Mouse (Mus musculus): ENCODE measurements around the gene Cplx1.
"Not testable (repeated sequence)": the region's sequence is repeated elsewhere in the genome, so short reads cannot be mapped to it uniquely, and the experiment has no call there.

Cplx1 gene

DNA sequence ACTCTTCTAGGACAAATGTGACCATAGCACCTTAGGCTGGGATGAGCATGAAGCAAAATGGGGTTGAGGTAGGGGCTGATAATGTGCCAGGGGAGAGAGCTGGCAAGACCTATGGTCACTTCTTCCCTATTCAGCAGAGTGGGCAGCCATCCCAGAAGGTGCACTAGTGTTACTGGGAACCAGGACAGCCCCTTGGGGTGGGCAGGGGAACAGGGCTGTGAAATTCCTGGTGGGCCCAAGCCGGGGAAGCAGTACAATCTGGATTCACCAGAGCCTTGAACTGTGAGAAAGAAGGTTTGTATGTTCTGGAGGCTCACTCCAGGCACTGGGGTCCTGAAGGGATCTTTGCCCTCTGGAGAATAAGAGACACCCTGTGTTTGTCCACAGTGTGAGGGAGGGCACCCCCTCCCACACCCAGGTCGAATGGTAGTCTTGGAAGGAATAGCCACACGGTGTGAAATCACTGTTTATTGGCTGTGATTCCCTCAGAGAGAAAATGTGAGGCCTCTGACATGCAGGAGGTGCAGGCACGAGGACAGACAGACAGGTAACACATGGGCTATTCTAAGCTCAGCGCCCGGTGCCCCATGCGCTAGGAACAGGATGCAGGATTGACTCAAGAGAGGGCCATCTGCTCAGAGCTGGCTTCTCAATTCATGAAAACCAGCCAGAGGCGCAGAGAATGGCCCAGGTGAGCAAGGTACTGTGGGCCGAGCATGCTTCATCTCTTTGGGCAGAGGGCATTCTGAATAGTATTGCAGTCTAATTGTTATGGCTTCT lies 31.5 kb downstream of the Cplx1 start:
- in situ Hi-C loops (cut with MboI; ENCODE audit: unreplicated experiment in 2 of 2): no loop called here

DNA sequence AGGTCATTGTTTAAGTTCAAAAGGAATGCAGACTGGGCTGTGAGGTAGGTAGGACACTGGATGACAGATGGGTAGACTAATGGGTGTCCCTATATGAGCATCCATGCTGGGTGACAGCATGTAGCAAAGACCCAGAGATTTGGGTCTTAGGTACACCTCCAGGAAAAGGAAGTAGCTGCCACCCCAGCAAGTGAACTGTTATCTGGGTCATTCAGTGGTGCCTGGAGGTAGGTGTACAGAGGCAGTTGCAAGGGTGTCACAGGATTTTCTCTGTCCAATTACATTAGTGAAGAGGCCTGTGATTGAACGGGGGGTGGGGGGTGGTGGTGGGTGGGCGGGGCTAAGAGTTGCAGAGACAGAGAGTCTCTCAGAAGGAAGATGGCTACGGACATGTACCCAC lies 33.2 kb downstream of the Cplx1 start:
- in situ Hi-C loops (cut with MboI; ENCODE audit: unreplicated experiment in 2 of 2): no loop called here

DNA sequence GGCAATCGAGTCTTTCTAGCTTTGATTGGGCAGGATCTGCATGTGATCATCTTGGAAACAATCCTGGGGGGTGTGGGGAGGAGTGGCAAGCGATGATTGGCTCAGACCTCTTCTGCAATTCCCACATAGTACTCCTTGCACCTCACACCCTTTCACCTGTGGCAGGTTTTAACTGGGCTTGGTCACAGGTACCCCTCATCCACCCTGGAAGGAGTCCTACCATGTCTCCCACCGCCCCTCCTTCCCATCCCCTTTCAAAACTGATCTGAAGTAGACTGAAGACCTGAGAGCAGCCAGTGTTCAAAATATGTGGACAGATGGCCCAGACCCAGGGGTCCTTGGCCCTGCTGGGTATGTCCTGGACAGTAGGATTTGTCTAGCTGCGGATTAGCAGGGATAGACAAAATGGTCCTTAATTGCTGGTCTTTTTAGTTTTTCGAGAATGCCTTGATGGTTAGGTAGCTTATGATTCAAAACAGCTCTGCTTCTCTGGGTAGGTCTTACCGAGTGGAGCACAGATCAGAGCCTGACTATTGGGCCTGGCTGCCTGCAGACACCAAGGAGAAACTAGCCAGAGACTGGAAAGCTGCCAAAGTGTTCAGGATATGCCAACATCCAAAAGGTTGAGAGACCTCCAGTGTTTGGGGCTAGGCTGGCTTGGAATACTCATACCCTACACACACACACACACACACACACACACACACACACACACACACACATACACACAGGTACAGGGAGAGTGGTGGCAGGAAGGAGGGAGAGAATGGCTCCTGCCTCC lies 34.1 kb downstream of the Cplx1 start:
- in situ Hi-C loops (cut with MboI; ENCODE audit: unreplicated experiment in 2 of 2): no loop called here

DNA sequence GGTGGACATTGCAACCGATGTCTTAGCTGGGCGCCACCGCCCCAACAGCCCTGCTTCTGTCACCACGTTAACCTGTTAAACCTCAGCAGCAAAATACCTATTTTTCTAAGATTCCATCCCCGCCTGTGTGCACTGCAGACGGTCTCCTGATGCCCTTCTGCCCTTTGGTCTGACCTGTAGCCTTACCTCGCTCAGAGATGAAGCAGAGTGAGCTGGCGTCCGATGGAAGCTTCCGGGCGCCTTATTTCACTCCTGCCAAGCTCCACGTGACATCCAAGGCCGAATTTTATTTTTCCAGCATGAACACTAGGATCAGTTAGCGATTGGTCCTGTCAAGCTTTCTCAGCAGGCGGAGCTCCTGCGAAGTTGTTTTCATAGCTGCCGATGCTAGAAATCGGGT lies 47.5 kb downstream of the Cplx1 start:
- in situ Hi-C loops (cut with MboI; ENCODE audit: unreplicated experiment in 2 of 2): no loop called here

DNA sequence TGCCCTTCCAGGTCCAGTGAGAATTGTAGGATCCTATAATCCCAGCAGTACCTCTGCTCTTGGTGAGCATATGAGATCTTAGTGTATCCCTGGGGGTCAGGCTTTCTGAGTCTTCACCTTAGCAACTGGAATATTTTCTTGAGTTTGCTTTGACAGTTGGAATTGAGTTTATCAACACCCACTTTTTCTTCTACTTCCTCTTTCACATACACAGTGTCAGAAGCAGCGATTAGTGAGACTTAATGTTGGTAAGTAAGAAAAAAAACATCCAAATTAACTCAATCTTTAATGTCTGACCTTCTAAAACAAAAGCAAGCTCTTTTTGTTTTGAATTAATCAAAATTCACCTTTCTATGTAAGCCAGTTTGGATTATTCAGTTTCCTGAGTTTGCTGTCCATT lies 48.3 kb downstream of the Cplx1 start:
- in situ Hi-C loops (cut with MboI; ENCODE audit: unreplicated experiment in 2 of 2): no loop called here

DNA sequence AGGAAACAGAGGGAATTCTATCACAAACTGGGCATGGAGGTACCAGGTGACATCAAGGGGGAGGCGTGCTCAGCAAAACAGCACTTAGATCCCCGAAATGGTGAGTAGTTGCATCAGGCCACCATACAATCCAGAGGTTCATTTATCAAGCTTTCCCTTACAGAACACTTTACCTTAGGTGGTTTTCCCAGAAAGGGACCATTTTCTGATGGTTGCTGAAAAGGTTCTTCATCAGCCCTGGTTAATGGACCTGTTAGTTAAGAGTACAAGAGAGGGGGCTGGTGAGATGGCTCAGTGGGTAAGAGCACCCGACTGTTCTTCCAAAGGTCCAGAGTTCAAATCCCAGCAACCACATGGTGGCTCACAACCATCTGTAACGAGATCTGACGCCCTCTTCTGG lies 63.7 kb downstream of the Cplx1 start:
- in situ Hi-C loops (cut with MboI; ENCODE audit: unreplicated experiment in 2 of 2): not testable (repeated sequence)

DNA sequence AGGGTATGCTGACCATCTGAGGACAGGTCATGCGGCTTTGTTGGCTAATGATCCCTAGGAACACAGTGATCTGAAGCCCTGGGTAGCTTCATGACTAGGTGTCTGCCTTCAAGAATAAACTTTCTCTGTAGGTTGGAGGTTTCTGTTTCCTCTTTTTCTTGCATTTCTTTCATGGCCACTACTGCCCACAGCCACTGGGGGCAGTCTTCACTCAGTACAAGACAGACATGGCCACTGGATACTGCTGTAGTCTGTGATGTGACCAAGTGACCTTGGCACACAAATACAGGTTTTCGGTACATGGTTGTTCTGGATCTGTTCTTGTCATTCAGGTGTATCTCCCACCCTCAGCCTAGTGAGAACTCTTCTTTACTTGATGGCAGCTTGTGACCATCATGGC lies 64.6 kb downstream of the Cplx1 start:
- in situ Hi-C loops (cut with MboI; ENCODE audit: unreplicated experiment in 2 of 2): no loop called here

DNA sequence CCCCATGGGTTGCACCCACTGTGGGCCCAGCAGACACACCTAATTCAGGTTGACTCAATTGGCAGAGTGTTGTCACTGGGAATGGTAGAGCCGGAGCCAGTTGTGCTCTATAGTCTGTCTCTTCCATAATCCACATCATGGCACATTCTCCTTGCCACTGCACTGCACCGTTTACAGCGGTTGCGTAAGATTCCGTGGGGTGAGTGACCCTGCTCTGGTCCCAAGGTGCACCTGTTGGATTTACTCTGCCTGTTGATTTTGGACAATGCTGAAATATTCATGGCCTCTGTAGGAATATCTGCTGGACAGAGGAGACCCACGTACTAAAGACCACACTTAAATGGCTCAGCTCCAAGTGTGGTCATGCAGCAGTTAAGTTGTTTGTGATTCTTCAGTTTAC lies 66.8 kb downstream of the Cplx1 start:
- in situ Hi-C loops (cut with MboI; ENCODE audit: unreplicated experiment in 2 of 2): no loop called here

DNA sequence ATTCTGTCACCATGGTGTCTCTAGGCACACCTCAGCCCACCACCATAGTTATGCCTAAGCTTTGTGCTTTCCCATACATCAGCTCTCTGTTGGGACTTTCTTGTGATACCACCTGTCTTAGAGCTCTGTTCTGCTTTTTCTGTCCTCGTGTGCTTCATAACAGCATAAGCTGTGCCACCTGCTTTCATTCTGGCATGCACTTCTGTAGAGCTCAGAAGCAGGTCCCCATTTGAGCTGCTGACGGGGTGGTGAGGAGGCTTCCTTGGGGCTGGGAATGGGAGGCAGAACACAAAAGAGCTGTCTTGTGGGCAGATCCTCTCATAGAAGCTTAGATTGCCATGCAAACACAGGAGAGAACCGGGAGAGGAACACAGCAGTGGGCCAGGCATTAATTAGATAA lies 73.8 kb downstream of the Cplx1 start:
- in situ Hi-C loops (cut with MboI; ENCODE audit: unreplicated experiment in 2 of 2): no loop called here

DNA sequence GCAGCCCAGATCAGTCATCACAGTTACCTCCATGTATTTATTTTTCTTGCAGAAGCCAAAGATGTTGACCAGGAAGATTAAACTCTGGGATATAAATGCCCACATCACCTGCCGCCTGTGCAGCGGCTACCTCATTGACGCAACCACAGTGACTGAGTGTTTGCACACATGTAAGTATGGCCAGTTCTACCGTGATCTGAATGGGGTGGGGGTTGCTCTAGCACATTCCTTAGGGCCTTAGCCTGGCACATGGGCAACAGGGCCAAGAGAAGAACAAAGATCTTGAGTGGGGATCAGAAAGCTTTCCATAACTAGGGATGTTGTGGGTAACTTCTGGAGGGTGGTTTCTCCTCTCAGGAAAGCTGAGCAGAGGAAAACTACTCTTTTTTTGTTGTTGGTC lies 76.1 kb downstream of the Cplx1 start:
- in situ Hi-C loops (cut with MboI; ENCODE audit: unreplicated experiment in 2 of 2): loop anchor here in 1 of 2 experiments (25.0 kb wide), 3 partner anchors 436 to 1089 kb away; partner anchors contain the start of genes Crlf2 and Rpl5

DNA sequence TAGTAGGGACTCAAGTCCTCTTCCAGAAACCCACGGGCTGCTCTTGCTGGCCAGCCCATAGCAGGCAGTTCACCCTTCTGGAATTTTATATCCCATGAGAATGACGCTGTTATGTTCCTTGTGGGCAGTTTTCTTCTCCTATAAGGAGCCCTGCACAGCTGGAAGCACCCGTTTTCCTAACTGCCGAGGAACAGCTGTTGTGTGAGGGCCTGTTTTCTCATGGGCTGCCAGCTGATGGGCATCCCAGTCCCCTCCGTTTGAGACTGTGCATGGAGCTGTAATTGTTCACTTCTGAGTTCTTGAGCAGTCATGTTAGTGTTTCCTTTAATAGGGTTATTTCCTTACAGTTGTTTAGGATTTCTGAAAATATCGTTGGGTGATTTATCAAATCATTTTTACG lies 80.2 kb downstream of the Cplx1 start:
- in situ Hi-C loops (cut with MboI; ENCODE audit: unreplicated experiment in 2 of 2): loop anchor here in 1 of 2 experiments (25.0 kb wide), 3 partner anchors 432 to 1093 kb away; partner anchors contain the start of genes Crlf2 and Rpl5

Measured in v-Abl transformed pro-B cells (cell line).